Mouse (Mus musculus) heart, adult 2 months (tissue): ENCODE results near the gene Plcl1. TPM values are rescaled to one million over a fixed set of nuclear protein-coding genes. Genes with fewer than 3 reads are reported as not detected.

ENCODE experiments used
- DNase-seq, 2 experiments: peaks; one replicate each; pipeline ENCODE4 v3.0.0; 2021
- H3K27ac ChIP-seq: fragments of 200-600 bp; 2 replicates; pipeline ENCODE4 v1.8.1; 2022
- H3K27me3 ChIP-seq: fragments of 200-500 bp; 2 replicates; pipeline ENCODE4 v1.6.1; 2012; ENCODE audit warnings: mild to moderate bottlenecking, low read length, inconsistent platforms, mixed read lengths; ENCODE audit not compliant: control insufficient read depth, insufficient read depth
- H3K36me3 ChIP-seq: fragments of 200-500 bp; 2 replicates; pipeline ENCODE4 v1.6.1; 2012; ENCODE audit warnings: low read length, inconsistent platforms; ENCODE audit not compliant: control insufficient read depth, insufficient read depth
- H3K4me1 ChIP-seq: fragments of 200-500 bp; 2 replicates; pipeline ENCODE4 v1.6.1; 2011; ENCODE audit warnings: low read length; ENCODE audit not compliant: control insufficient read depth, insufficient read depth
- H3K4me3 ChIP-seq: fragments of 200-600 bp; 2 replicates; pipeline ENCODE4 v1.8.1; 2022
- H3K79me2 ChIP-seq: fragments of 200-500 bp; replicated peaks from 2 replicates; pipeline ENCODE4 v1.6.1; 2012; ENCODE audit warnings: mild to moderate bottlenecking, inconsistent platforms, low read length, moderate library complexity, mixed read lengths; ENCODE audit not compliant: control insufficient read depth, insufficient read depth
- H3K9ac ChIP-seq: fragments of 200-500 bp; 2 replicates; pipeline ENCODE4 v1.6.1; 2012; ENCODE audit warnings: low read depth, mild to moderate bottlenecking, control low read depth, inconsistent platforms, low read length, mixed read lengths
- CTCF ChIP-seq: fragments of 200-600 bp; IDR thresholded peaks from 2 replicates; pipeline ENCODE4 v1.8.1; 2022; ENCODE audit warnings: antibody characterized with exemption, mild to moderate bottlenecking, moderate library complexity
- EP300 ChIP-seq: fragments of 200-500 bp; IDR thresholded peaks from 2 replicates; pipeline ENCODE4 v1.6.1; 2011; ENCODE audit warnings: low read depth, low read length, control low read depth; ENCODE audit not compliant: insufficient read depth
- POLR2A ChIP-seq: fragments of 200-500 bp; IDR thresholded peaks from 2 replicates; pipeline ENCODE4 v1.6.1; 2011; ENCODE audit warnings: mild to moderate bottlenecking, low read depth, low read length, control low read depth; ENCODE audit not compliant: insufficient read depth
- WGBS: fragments of 180-500 bp; shearing (Covaris S2); methylation state at CpG from one replicate; pipeline ENCODE4 v1.1.7; 2018; 5-methylcytosine and 5-hydroxymethylcytosine counted together
- intact Hi-C: fragments of 180-260 bp; cut with DNase I; formaldehyde crosslinking; loops from one replicate; pipeline ENCODE4 v1.15.1; 2025
- polyA plus RNA-seq: library from polyadenylated mRNA; depleted of rRNA; stranded (reverse); fragments of >200 nt; gene quantifications from 2 replicates; pipeline ENCODE4 v1.2.3, GENCODE M21; 2012
- total RNA-seq, 2 experiments: library from RNA; stranded (reverse); gene quantifications; 2 replicates each; pipeline ENCODE4 v1.2.3; 2021

The Plcl1 gene
- total and polyA plus RNA-seq, 3 experiments: 0.86 to 3.1 (median 3.0) TPM

- DNase-seq: no peak
- H3K27ac ChIP-seq: no peak overlapping the region
- 87% methylated on average over 4 of the region's 4 CpGs for WGBS
- no peaks in the 10 kb centered on the region for H3K79me2 ChIP-seq
- no peak overlapping the region for H3K9ac ChIP-seq
- no peaks in the 10 kb centered on the region for H3K36me3 ChIP-seq
- intact Hi-C loops: no loop called here
- TF ChIP-seq CTCF: no peak
- no peaks in the 10 kb centered on the region for H3K27me3 ChIP-seq
- no peaks in the 10 kb centered on the region for H3K4me1 ChIP-seq
- H3K4me3 ChIP-seq: no peak overlapping the region
Observed at GRCm38 (mm10) chr1:55604593-55604992, 198.9 kb downstream of the Plcl1 start.

- Histone ChIP-seq H3K9ac (no peak overlapping the region), H3K27me3 (no peaks in the 10 kb centered on the region), H3K4me3 (no peak overlapping the region), H3K27ac (no peak overlapping the region), H3K4me1 (no peaks in the 10 kb centered on the region), H3K79me2 (no peaks in the 10 kb centered on the region), H3K36me3 (no peaks in the 10 kb centered on the region)
- intact Hi-C loops: no loop called here
- DNase-seq: no peak
- TF ChIP-seq EP300 (no peak), CTCF (no peak), POLR2A (no peak)
- 88% methylated on average over 4 of the region's 4 CpGs for WGBS
Observed at GRCm38 (mm10) chr1:55605450-55605849, 199.7 kb downstream of the Plcl1 start.

GRCm38 (mm10) chr1:55605956-55606355, 200.2 kb downstream of the Plcl1 start:
- H3K27me3 ChIP-seq: no peaks in the 10 kb centered on the region
- H3K36me3 ChIP-seq: no peaks in the 10 kb centered on the region
- no peak overlapping the region for H3K4me3 ChIP-seq
- whole genome bisulfite sequencing: 77% methylated on average over 2 of the region's 2 CpGs
- TF ChIP-seq CTCF (no peak), POLR2A (no peak), EP300 (no peak)
- H3K79me2 ChIP-seq: no peaks in the 10 kb centered on the region
- DNase-seq: no peak
- H3K4me1 ChIP-seq: no peaks in the 10 kb centered on the region
- intact Hi-C loops: no loop called here
- no peak overlapping the region for H3K27ac ChIP-seq
- H3K9ac ChIP-seq: no peak overlapping the region

GRCm38 (mm10) chr1:55606405-55606804, 200.7 kb downstream of the Plcl1 start:
- no peaks in the 10 kb centered on the region for H3K27me3 ChIP-seq
- WGBS: 80% methylated on average over 8 of the region's 8 CpGs
- no peak for TF ChIP-seq EP300
- no peak for TF ChIP-seq POLR2A
- no peak overlapping the region for H3K27ac ChIP-seq
- no peaks in the 10 kb centered on the region for H3K4me1 ChIP-seq
- DNase-seq: no peak
- no peaks in the 10 kb centered on the region for H3K36me3 ChIP-seq
- intact Hi-C loops: no loop called here
- no peak overlapping the region for H3K9ac ChIP-seq
- H3K79me2 ChIP-seq: no peaks in the 10 kb centered on the region
- no peak overlapping the region for H3K4me3 ChIP-seq

- H3K4me1 ChIP-seq: peaks cover 2% of the 10 kb centered on the region
- TF ChIP-seq EP300 (no peak), CTCF (no peak), POLR2A (no peak)
- peak in 1 of 2 experiments; percentile 26 for DNase-seq
- H3K79me2 ChIP-seq: no peaks in the 10 kb centered on the region
- intact Hi-C loops: no loop called here
- H3K27me3 ChIP-seq: no peaks in the 10 kb centered on the region
- peaks cover under 1% of the 10 kb centered on the region; the same call in 1 of the 2 replicates for H3K36me3 ChIP-seq
- no peak overlapping the region for H3K9ac ChIP-seq
- WGBS: 52% methylated on average over 6 of the region's 6 CpGs
- no peak overlapping the region for H3K27ac ChIP-seq
- no peak overlapping the region for H3K4me3 ChIP-seq
Observed at GRCm38 (mm10) chr1:55612759-55613328, 207.1 kb downstream of the Plcl1 start.

GRCm38 (mm10) chr1:55617857-55618256, 212.1 kb downstream of the Plcl1 start:
- TF ChIP-seq POLR2A (no peak), CTCF (no peak), EP300 (no peak)
- WGBS: 97% methylated on average over 2 of the region's 2 CpGs
- Histone ChIP-seq H3K9ac (no peak overlapping the region), H3K27ac (no peak overlapping the region), H3K4me3 (no peak overlapping the region), H3K79me2 (no peaks in the 10 kb centered on the region), H3K4me1 (peaks cover 8% of the 10 kb centered on the region), H3K27me3 (no peaks in the 10 kb centered on the region), H3K36me3 (peaks cover 3% of the 10 kb centered on the region; the same call in 1 of the 2 replicates)
- no peak for DNase-seq
- intact Hi-C loops: no loop called here
